Mouse (Mus musculus): Measurements from ENCODE around the gene Olfr309. TPM values are rescaled to one million over a fixed set of nuclear protein-coding genes. Genes with fewer than 3 reads are reported as not detected.
"Not testable (repeated sequence)": the region's sequence is repeated elsewhere in the genome, so short reads cannot be mapped to it uniquely, and the experiment has no call there.

The Olfr309 gene
- polyA plus RNA-seq (2015; fragmentation: Nextera tagmentation; extraction: Ambion mirVana): not detected in 2 replicates

DNA sequence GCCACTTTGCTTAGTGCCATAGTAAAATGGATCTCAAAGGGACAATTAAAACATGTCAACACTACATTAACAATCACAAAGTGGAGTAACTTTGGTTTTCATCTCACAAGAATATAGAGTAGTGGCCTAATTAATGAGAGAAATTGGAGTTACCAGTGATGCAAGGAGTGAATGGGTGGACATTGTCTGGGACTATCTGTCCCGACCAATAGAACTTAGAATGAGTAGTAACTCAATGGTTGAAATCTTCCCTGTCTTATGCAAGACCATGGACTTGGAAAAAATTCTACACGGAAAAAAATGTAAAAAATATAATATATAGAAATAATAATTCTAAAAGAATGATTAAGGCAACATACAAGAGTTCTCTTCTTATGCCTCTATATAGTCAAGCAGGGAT lies at the start of gene Olfr309:
Gene Olfr309 (minus strand): TSS at position 101 of the 400 bp plus-strand sequence.
- no peaks in the 10 kb centered on the region for H3K27me3 ChIP-seq (replicated peaks)
- 78% methylated on average over 2 of the region's 2 CpGs for WGBS
- H3K36me3 ChIP-seq: no peaks in the 10 kb centered on the region
- no peak within 1 kb of the TSS for H3K9ac ChIP-seq
- no peaks in the 10 kb centered on the region for H3K9me3 ChIP-seq
- ATAC-seq: no peak
- H3K4me1 ChIP-seq (replicated peaks): no peaks in the 10 kb centered on the region
- no peak within 1 kb of the TSS for H3K27ac ChIP-seq
- H3K4me3 ChIP-seq (replicated peaks): no peak within 1 kb of the TSS
- H3K4me2 ChIP-seq (replicated peaks): no peak within 1 kb of the TSS

DNA sequence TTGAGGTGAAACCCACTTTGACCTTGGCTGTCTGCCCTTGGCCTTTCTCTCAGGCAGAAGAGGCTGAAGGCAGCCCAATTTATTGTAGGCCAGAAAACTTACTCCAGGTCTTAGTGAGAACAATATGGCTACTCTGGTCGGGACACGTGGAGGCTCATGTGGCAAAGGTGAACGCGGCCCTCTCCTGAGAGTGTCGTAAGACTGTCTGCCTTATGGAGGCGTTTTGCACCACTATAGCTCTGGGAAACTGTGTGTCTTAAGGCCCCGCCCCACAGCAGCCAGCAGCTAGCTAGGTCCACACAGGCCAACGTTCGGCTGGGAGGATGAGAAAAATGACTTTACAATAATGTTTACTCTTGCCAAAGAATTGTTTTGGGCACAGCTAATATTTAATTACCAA lies 32.8 kb upstream of the Olfr309 start:
- not testable (repeated sequence) for H3K4me2 ChIP-seq (replicated peaks); ATAC-seq; H3K36me3 ChIP-seq; H3K27ac ChIP-seq; H3K4me1 ChIP-seq (replicated peaks); H3K4me3 ChIP-seq (replicated peaks); H3K9ac ChIP-seq; H3K27me3 ChIP-seq (replicated peaks); H3K9me3 ChIP-seq
- 88% methylated on average over 9 of the region's 9 CpGs for WGBS

DNA sequence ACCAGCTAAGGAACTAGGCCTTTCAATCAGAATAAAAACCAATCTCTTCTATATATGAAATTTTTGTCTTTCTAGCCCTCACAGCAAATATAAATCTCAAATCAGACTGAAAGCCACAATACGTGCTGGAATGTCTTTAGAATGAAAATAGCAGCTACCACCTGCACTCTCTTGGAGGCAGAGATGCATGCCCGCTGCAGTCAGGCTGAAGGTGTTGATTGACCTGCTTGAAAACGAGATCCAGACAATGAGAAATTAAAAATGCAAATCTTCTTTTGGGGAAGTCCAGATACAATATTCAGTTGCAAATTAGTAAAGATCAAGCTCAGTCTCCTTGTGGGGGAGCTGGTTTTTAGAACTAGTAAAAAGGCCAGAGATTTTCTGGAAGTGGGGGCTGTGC lies 30.7 kb upstream of the Olfr309 start:
- Histone ChIP-seq H3K9me3 (no peaks in the 10 kb centered on the region), H3K27me3 (replicated peaks) (no peaks in the 10 kb centered on the region), H3K27ac (no peak overlapping the region), H3K4me2 (replicated peaks) (no peak overlapping the region), H3K4me3 (replicated peaks) (no peak overlapping the region), H3K9ac (no peak overlapping the region), H3K4me1 (replicated peaks) (no peaks in the 10 kb centered on the region), H3K36me3 (no peaks in the 10 kb centered on the region)
- no peak for ATAC-seq
- WGBS: 72% methylated on average over 3 of the region's 3 CpGs

DNA sequence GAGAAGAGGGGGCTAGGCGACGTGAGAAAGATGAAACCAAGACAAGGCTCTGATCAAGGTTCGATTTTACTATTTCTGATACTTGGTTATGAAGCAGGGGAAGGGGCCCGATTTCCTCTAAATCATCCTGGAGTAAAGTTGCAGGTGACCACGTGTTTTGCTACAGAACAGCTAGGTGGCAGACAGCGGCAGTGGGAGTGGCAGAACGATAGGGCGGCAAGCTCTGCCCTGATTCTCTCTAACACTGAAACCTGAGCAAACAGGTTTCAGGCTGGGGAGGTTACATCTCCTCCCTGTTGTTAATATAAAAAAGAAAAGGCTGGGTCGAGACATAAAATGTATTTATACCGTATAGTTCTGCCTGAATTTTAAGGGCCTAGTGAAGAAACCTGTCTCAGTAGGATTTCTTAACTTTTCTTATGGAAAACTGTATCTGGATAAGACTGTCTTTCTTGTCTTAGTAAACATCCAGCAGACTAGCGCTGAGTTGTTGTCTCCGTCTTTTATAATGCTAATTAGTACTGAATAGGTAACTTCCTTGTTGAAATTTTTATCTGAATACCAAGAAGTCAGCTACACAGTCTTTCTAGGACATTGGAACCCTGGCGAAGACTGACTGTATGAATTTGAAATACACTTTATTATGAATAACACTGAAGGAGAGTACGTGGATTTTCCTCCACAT lies 29.5 kb upstream of the Olfr309 start:
- Histone ChIP-seq H3K9me3 (no peaks in the 10 kb centered on the region), H3K27me3 (replicated peaks) (no peaks in the 10 kb centered on the region), H3K36me3 (no peaks in the 10 kb centered on the region), H3K4me1 (replicated peaks) (no peaks in the 10 kb centered on the region), H3K9ac (no peak overlapping the region), H3K27ac (no peak overlapping the region), H3K4me2 (replicated peaks) (no peak overlapping the region), H3K4me3 (replicated peaks) (no peak overlapping the region)
- no peak for ATAC-seq
- 72% methylated on average over 14 of the region's 14 CpGs for WGBS

DNA sequence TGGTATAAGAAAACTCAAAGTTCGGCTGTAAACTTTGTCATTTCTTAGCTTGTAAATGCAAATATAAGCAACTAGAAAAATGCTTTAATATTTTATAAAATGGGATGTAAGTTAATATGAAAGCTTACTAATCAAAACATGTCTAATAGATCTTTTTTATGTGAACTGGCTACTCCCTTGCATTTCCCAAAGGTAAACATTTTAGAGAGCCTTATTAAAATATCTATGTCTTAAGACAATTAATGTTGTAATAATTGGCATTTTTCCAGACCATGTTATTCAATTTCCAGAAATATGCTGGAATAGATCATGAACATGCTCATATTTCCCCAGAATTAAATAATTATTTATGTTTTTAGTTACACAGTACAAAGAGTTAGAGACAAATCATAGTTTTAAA lies 24.0 kb upstream of the Olfr309 start, which contains the start of gene Olfr307:
Gene Olfr307 (minus strand): TSS at position 101 of the 400 bp plus-strand sequence.
- Histone ChIP-seq H3K36me3 (no peaks in the 10 kb centered on the region), H3K9ac (no peak within 1 kb of the TSS), H3K9me3 (no peaks in the 10 kb centered on the region), H3K4me2 (replicated peaks) (no peak within 1 kb of the TSS), H3K27ac (no peak within 1 kb of the TSS), H3K4me3 (replicated peaks) (no peak within 1 kb of the TSS), H3K27me3 (replicated peaks) (no peaks in the 10 kb centered on the region), H3K4me1 (replicated peaks) (no peaks in the 10 kb centered on the region)
- 69% methylated on average over 1 of the region's 1 CpGs for WGBS
- ATAC-seq: no peak

DNA sequence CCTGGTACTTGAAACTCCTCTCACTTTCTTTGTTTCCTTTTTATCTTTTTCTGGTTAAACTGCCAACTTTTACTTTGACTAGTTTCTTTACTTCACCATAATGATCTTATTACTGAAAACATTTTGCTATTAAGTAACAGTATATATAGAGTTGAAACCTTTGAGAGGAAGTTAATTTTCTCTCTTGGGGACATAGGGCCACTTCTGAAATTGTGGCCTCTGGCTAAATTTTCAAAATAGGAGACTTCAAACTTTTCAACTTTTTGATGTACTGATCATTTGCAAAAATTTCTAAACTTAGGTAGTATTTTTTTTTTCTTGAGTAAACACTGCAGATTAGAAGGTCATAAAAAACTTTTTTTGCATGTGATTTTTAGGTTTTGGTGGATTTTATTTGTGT lies 12.0 kb upstream of the Olfr309 start, which contains the start of gene Olfr308:
Gene Olfr308 (minus strand): TSS at position 101 of the 400 bp plus-strand sequence.
- Histone ChIP-seq H3K4me2 (replicated peaks) (no peak within 1 kb of the TSS), H3K36me3 (no peaks in the 10 kb centered on the region), H3K27me3 (replicated peaks) (no peaks in the 10 kb centered on the region), H3K27ac (no peak within 1 kb of the TSS), H3K4me1 (replicated peaks) (no peaks in the 10 kb centered on the region), H3K9ac (no peak within 1 kb of the TSS), H3K4me3 (replicated peaks) (no peak within 1 kb of the TSS), H3K9me3 (no peaks in the 10 kb centered on the region)
- no peak for ATAC-seq

DNA sequence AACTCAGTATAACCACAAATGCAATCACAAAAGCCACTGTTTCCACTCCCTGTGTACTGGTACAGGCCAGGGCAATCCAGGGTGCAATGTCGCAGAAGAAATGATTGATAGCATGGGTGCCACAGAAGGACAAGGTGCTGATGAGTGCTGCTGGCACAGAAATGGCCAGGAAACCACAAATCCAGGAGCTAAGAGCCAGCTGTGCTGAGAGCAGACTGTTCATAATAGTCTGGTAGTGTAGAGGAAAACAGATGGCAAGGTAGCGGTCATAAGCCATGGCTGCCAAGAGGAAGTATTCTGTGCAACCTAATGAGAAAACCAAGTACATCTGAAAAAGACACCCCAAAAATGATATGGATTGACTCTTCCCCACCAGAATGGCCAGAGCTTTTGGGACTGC lies 7.8 kb upstream of the Olfr309 start:
- Histone ChIP-seq H3K27me3 (replicated peaks) (no peaks in the 10 kb centered on the region), H3K27ac (no peak overlapping the region), H3K4me2 (replicated peaks) (no peak overlapping the region), H3K9ac (no peak overlapping the region), H3K4me1 (replicated peaks) (no peaks in the 10 kb centered on the region), H3K36me3 (no peaks in the 10 kb centered on the region), H3K4me3 (replicated peaks) (no peak overlapping the region), H3K9me3 (no peaks in the 10 kb centered on the region)
- WGBS: 86% methylated on average over 2 of the region's 2 CpGs
- no peak for ATAC-seq

DNA sequence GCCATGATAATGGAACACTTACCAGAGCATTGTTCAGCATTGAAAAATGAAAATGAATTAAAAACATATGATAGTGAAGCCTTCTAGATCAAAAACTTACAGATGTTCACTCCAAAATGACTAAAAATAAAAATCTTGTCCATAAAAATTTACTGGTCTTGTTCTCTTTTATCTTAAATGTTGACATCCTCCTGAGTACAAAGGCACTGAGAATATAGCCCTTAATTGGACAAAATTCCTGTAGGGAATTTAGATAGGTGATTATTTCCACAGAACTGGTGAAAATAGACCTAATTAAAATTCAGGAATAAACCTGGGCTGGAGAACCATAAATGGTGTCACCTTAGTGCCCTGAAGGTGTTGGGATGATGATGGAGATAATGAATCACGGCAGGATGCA lies 36.4 kb downstream of the Olfr309 start, which contains the start of gene Olfr310:
Gene Olfr310 (minus strand): TSS at position 101 of the 400 bp plus-strand sequence.
- Histone ChIP-seq H3K9ac (no peak within 1 kb of the TSS), H3K27ac (no peak within 1 kb of the TSS), H3K36me3 (no peaks in the 10 kb centered on the region), H3K9me3 (no peaks in the 10 kb centered on the region), H3K27me3 (replicated peaks) (no peaks in the 10 kb centered on the region), H3K4me3 (replicated peaks) (no peak within 1 kb of the TSS), H3K4me2 (replicated peaks) (no peak within 1 kb of the TSS), H3K4me1 (replicated peaks) (no peaks in the 10 kb centered on the region)
- 73% methylated on average over 1 of the region's 1 CpGs for WGBS
- ATAC-seq: no peak

Other genes with a start within 250 kb of the Olfr309 start
- not detected in 2 replicates for gene Vmn2r75, start 141.9 kb downstream of the Olfr309 start, polyA plus RNA-seq (2015; fragmentation: Nextera tagmentation; extraction: Ambion mirVana)
- not detected in 2 replicates for gene Vmn2r76, start 67.4 kb downstream of the Olfr309 start, polyA plus RNA-seq (2015; fragmentation: Nextera tagmentation; extraction: Ambion mirVana)
- not detected in 2 replicates for gene Olfr310, start 36.5 kb downstream of the Olfr309 start, polyA plus RNA-seq (2015; fragmentation: Nextera tagmentation; extraction: Ambion mirVana)
- gene Olfr308, start 11.9 kb upstream of the Olfr309 start, polyA plus RNA-seq (2015; fragmentation: Nextera tagmentation; extraction: Ambion mirVana): not detected in 2 replicates
- not detected in 2 replicates for gene Olfr307, start 23.9 kb upstream of the Olfr309 start, polyA plus RNA-seq (2015; fragmentation: Nextera tagmentation; extraction: Ambion mirVana)
- not detected in 2 replicates for gene Olfr305, start 53.2 kb upstream of the Olfr309 start, polyA plus RNA-seq (2015; fragmentation: Nextera tagmentation; extraction: Ambion mirVana)
- not detected in 2 replicates for gene Olfr304, start 73.0 kb upstream of the Olfr309 start, polyA plus RNA-seq (2015; fragmentation: Nextera tagmentation; extraction: Ambion mirVana)
- not detected in 2 replicates for gene Olfr303, start 84.1 kb upstream of the Olfr309 start, polyA plus RNA-seq (2015; fragmentation: Nextera tagmentation; extraction: Ambion mirVana)
- gene Olfr301, start 90.1 kb upstream of the Olfr309 start, polyA plus RNA-seq (2015; fragmentation: Nextera tagmentation; extraction: Ambion mirVana): not detected in 2 replicates
- gene Olfr299, start 146.2 kb upstream of the Olfr309 start, polyA plus RNA-seq (2015; fragmentation: Nextera tagmentation; extraction: Ambion mirVana): not detected in 2 replicates
- gene Olfr298, start 178.8 kb upstream of the Olfr309 start, polyA plus RNA-seq (2015; fragmentation: Nextera tagmentation; extraction: Ambion mirVana): not detected in 2 replicates
- not detected in 2 replicates for gene Olfr297, start 206.3 kb upstream of the Olfr309 start, polyA plus RNA-seq (2015; fragmentation: Nextera tagmentation; extraction: Ambion mirVana)

Measured in intestine, embryonic 15.5 days (tissue).